Mouse (Mus musculus) hindbrain, embryonic 10.5 days (tissue): ENCODE data around the gene Fam107a. TPM values are rescaled to one million over a fixed set of nuclear protein-coding genes. Genes with fewer than 3 reads are reported as not detected.

ENCODE experiments used
- DNase-seq: peaks from one replicate; pipeline ENCODE4 v3.0.0-alpha.2; 2017; ENCODE audit warnings: low spot score
- H3K27ac ChIP-seq: fragments of 300-500 bp; sonication (generic); 2 replicates; pipeline ENCODE4 v1.5.1; 2016; ENCODE audit warnings: mild to moderate bottlenecking, moderate library complexity
- H3K27me3 ChIP-seq: fragments of 300-500 bp; sonication (generic); 2 replicates; pipeline ENCODE4 v1.6.1; 2016; ENCODE audit warnings: mild to moderate bottlenecking; ENCODE audit not compliant: poor library complexity, insufficient read depth, severe bottlenecking
- H3K36me3 ChIP-seq: fragments of 300-500 bp; sonication (generic); 2 replicates; pipeline ENCODE4 v1.6.1; 2016; ENCODE audit warnings: mild to moderate bottlenecking, moderate library complexity
- H3K4me1 ChIP-seq: fragments of 300-500 bp; sonication (generic); replicated peaks from 2 replicates; pipeline ENCODE4 v1.6.1; 2016; ENCODE audit warnings: mild to moderate bottlenecking
- H3K4me3 ChIP-seq: fragments of 300-500 bp; sonication (generic); 2 replicates; pipeline ENCODE4 v1.5.1; 2016; ENCODE audit warnings: mild to moderate bottlenecking, moderate library complexity
- H3K9me3 ChIP-seq: fragments of 300-500 bp; sonication (generic); 2 replicates; pipeline ENCODE4 v1.6.1; 2016; ENCODE audit warnings: mild to moderate bottlenecking, moderate library complexity
- WGBS: fragments of 180-500 bp; shearing (Covaris S2); methylation state at CpG from one replicate; pipeline ENCODE4 v1.1.7; 2016; 5-methylcytosine and 5-hydroxymethylcytosine counted together
- polyA plus RNA-seq: library from polyadenylated mRNA; unstranded; fragments of >200 nt; fragmentation: Nextera tagmentation; extraction: Ambion mirVana; gene quantifications from 2 replicates; pipeline ENCODE4 v1.2.1, GENCODE M21; 2016

The Fam107a gene
- polyA plus RNA-seq, 1 experiment from 2014 or later, result 0.24 TPM

- Histone ChIP-seq H3K4me3 (no peak overlapping the region), H3K36me3 (no peaks in the 10 kb centered on the region), H3K4me1 (peaks cover 8% of the 10 kb centered on the region; the same call in 1 of the 2 replicates), H3K27me3 (peaks cover 4% of the 10 kb centered on the region; the same call in 1 of the 2 replicates), H3K27ac (no peak overlapping the region), H3K9me3 (no peaks in the 10 kb centered on the region)
- WGBS, result 86% methylated on average over 5 of the region's 5 CpGs
- no peak for DNase-seq
Observed at GRCm38 (mm10) chr14:8260214-8260613, 57.6 kb downstream of the Fam107a start.

- Histone ChIP-seq H3K36me3 (no peaks in the 10 kb centered on the region), H3K4me1 (peaks cover 8% of the 10 kb centered on the region; the same call in 1 of the 2 replicates), H3K9me3 (no peaks in the 10 kb centered on the region), H3K4me3 (no peak within 1 kb of the TSS), H3K27ac (peak within 1 kb of the TSS; percentile 62; the same call in 1 of the 2 replicates), H3K27me3 (peaks cover 4% of the 10 kb centered on the region; the same call in 1 of the 2 replicates)
- no peak for DNase-seq
- 81% methylated on average over 3 of the region's 3 CpGs for WGBS
Observed at GRCm38 (mm10) chr14:8259166-8259565, 58.7 kb downstream of the Fam107a start, which contains the start of gene Acox2. Gene Acox2, minus strand, starts transcription at chr14:8259353.

- Histone ChIP-seq H3K27me3 (peaks cover 4% of the 10 kb centered on the region; the same call in 1 of the 2 replicates), H3K9me3 (no peaks in the 10 kb centered on the region), H3K27ac (no peak overlapping the region), H3K4me3 (no peak overlapping the region), H3K4me1 (peaks cover 8% of the 10 kb centered on the region; the same call in 1 of the 2 replicates), H3K36me3 (no peaks in the 10 kb centered on the region)
- 84% methylated on average over 3 of the region's 3 CpGs for WGBS
- no peak for DNase-seq
Observed at GRCm38 (mm10) chr14:8258752-8259151, 59.1 kb downstream of the Fam107a start.

- peaks cover 8% of the 10 kb centered on the region; the same call in 1 of the 2 replicates for H3K4me1 ChIP-seq
- no peak for DNase-seq
- H3K4me3 ChIP-seq, result no peak overlapping the region
- H3K27ac ChIP-seq, result peak overlapping the region; percentile 62; the same call in 1 of the 2 replicates
- 47% methylated on average over 3 of the region's 3 CpGs for WGBS
- H3K9me3 ChIP-seq, result no peaks in the 10 kb centered on the region
- no peaks in the 10 kb centered on the region for H3K36me3 ChIP-seq
- H3K27me3 ChIP-seq, result peaks cover 4% of the 10 kb centered on the region; the same call in 1 of the 2 replicates
Observed at GRCm38 (mm10) chr14:8258335-8258627, 59.5 kb downstream of the Fam107a start.

- 52% methylated on average over 7 of the region's 7 CpGs for WGBS
- H3K27ac ChIP-seq, result peak overlapping the region; percentile 62; the same call in 1 of the 2 replicates
Observed at GRCm38 (mm10) chr14:8257521-8258334, 60.1 kb downstream of the Fam107a start.

GRCm38 (mm10) chr14:8256881-8257280 lies 60.9 kb downstream of the Fam107a start:
- H3K9me3 ChIP-seq, result no peaks in the 10 kb centered on the region
- H3K27ac ChIP-seq, result no peak overlapping the region
- H3K4me3 ChIP-seq, result no peak overlapping the region
- peaks cover 4% of the 10 kb centered on the region; the same call in 1 of the 2 replicates for H3K27me3 ChIP-seq
- DNase-seq, result no peak
- peaks cover 8% of the 10 kb centered on the region; the same call in 1 of the 2 replicates for H3K4me1 ChIP-seq
- WGBS, result 76% methylated on average over 5 of the region's 5 CpGs
- H3K36me3 ChIP-seq, result no peaks in the 10 kb centered on the region

More at GRCm38 (mm10) chr14:8257521-8258334, 60.1 kb downstream of the Fam107a start:
- Histone ChIP-seq H3K4me3 (no peak overlapping the region), H3K36me3 (no peaks in the 10 kb centered on the region), H3K27me3 (peaks cover 4% of the 10 kb centered on the region; the same call in 1 of the 2 replicates), H3K4me1 (peaks cover 8% of the 10 kb centered on the region; the same call in 1 of the 2 replicates), H3K9me3 (no peaks in the 10 kb centered on the region)
- DNase-seq, result no peak

- Histone ChIP-seq H3K27me3 (peaks cover 4% of the 10 kb centered on the region; the same call in 1 of the 2 replicates), H3K27ac (no peak overlapping the region), H3K4me1 (peaks cover 8% of the 10 kb centered on the region; the same call in 1 of the 2 replicates), H3K36me3 (no peaks in the 10 kb centered on the region), H3K9me3 (no peaks in the 10 kb centered on the region), H3K4me3 (no peak overlapping the region)
- no peak for DNase-seq
- 79% methylated on average over 6 of the region's 6 CpGs for WGBS
Observed at GRCm38 (mm10) chr14:8256072-8256471, 61.8 kb downstream of the Fam107a start.

GRCm38 (mm10) chr14:8255076-8255729 lies 62.6 kb downstream of the Fam107a start:
- DNase-seq, result peak; percentile 33
- no peaks in the 10 kb centered on the region for H3K36me3 ChIP-seq
- WGBS, result 79% methylated on average over 7 of the region's 7 CpGs
- H3K27ac ChIP-seq, result no peak overlapping the region
- peaks cover 4% of the 10 kb centered on the region; the same call in 1 of the 2 replicates for H3K27me3 ChIP-seq
- peaks cover 8% of the 10 kb centered on the region; the same call in 1 of the 2 replicates for H3K4me1 ChIP-seq
- no peak overlapping the region for H3K4me3 ChIP-seq
- H3K9me3 ChIP-seq, result no peaks in the 10 kb centered on the region

- Histone ChIP-seq H3K9me3 (no peaks in the 10 kb centered on the region), H3K4me1 (no peaks in the 10 kb centered on the region), H3K27me3 (no peaks in the 10 kb centered on the region; the same call in 1 of the 2 replicates), H3K4me3 (no peak overlapping the region), H3K27ac (no peak overlapping the region), H3K36me3 (no peaks in the 10 kb centered on the region)
- DNase-seq, result no peak
- WGBS, result 95% methylated on average over 8 of the region's 8 CpGs
Observed at GRCm38 (mm10) chr14:8251330-8251885, 66.4 kb downstream of the Fam107a start.

- Histone ChIP-seq H3K4me3 (no peak overlapping the region), H3K27me3 (no peaks in the 10 kb centered on the region; the same call in 1 of the 2 replicates), H3K4me1 (no peaks in the 10 kb centered on the region), H3K36me3 (no peaks in the 10 kb centered on the region), H3K9me3 (no peaks in the 10 kb centered on the region), H3K27ac (no peak overlapping the region)
- 86% methylated on average over 9 of the region's 9 CpGs for WGBS
- DNase-seq, result no peak
Observed at GRCm38 (mm10) chr14:8250141-8250871, 67.5 kb downstream of the Fam107a start.

- Histone ChIP-seq H3K9me3 (no peaks in the 10 kb centered on the region), H3K36me3 (no peaks in the 10 kb centered on the region), H3K4me3 (no peak overlapping the region), H3K27me3 (no peaks in the 10 kb centered on the region; the same call in 1 of the 2 replicates), H3K27ac (no peak overlapping the region), H3K4me1 (no peaks in the 10 kb centered on the region)
- WGBS, result 90% methylated on average over 1 of the region's 1 CpGs
- DNase-seq, result no peak
Observed at GRCm38 (mm10) chr14:8249206-8249605, 68.6 kb downstream of the Fam107a start.

- no peak overlapping the region for H3K27ac ChIP-seq
- no peaks in the 10 kb centered on the region for H3K36me3 ChIP-seq
- peaks cover 4% of the 10 kb centered on the region for H3K27me3 ChIP-seq
- no peaks in the 10 kb centered on the region for H3K9me3 ChIP-seq
- peaks cover 15% of the 10 kb centered on the region; the same call in 1 of the 2 replicates for H3K4me1 ChIP-seq
- WGBS, result 88% methylated on average over 8 of the region's 8 CpGs
- no peak for DNase-seq
- no peak overlapping the region for H3K4me3 ChIP-seq
Observed at GRCm38 (mm10) chr14:8246878-8247277, 70.9 kb downstream of the Fam107a start.
